Mouse (Mus musculus) small intestine, adult 2 months (tissue): ENCODE results near the gene Abca5. TPM values are rescaled to one million over a fixed set of nuclear protein-coding genes. Genes with fewer than 3 reads are reported as not detected.

Experiments
- H3K27ac ChIP-seq: fragments of 200-500 bp; 2 replicates; pipeline ENCODE4 v1.5.1; 2012; ENCODE audit warnings: low read depth, low read length, control low read depth, inconsistent platforms; ENCODE audit not compliant: insufficient read depth
- H3K27me3 ChIP-seq: fragments of 200-500 bp; 2 replicates; pipeline ENCODE4 v1.6.1; 2012; ENCODE audit warnings: mild to moderate bottlenecking, moderate library complexity, low read length, inconsistent platforms; ENCODE audit not compliant: control insufficient read depth, insufficient read depth
- H3K36me3 ChIP-seq: fragments of 200-500 bp; 2 replicates; pipeline ENCODE4 v1.6.1; 2012; ENCODE audit warnings: mild to moderate bottlenecking, low read length, control low read depth, inconsistent platforms; ENCODE audit not compliant: control insufficient read depth, insufficient read depth
- H3K4me1 ChIP-seq: fragments of 200-500 bp; 2 replicates; pipeline ENCODE4 v1.6.1; 2012; ENCODE audit warnings: low read length, inconsistent platforms, mixed read lengths; ENCODE audit not compliant: control insufficient read depth, insufficient read depth, insufficient read length
- H3K4me3 ChIP-seq: fragments of 200-500 bp; 2 replicates; pipeline ENCODE4 v1.5.1; 2012; ENCODE audit warnings: low read depth, mild to moderate bottlenecking, control low read depth, inconsistent platforms, low read length, moderate library complexity
- CTCF ChIP-seq: fragments of 200-500 bp; IDR thresholded peaks from 2 replicates; pipeline ENCODE4 v1.5.1; 2012; ENCODE audit warnings: low read depth, mild to moderate bottlenecking, control low read depth, inconsistent platforms, low read length, moderate library complexity, mixed read lengths; ENCODE audit not compliant: insufficient replicate concordance, insufficient read length; ENCODE audit errors: extremely low read depth
- POLR2A ChIP-seq: fragments of 200-500 bp; IDR thresholded peaks from 2 replicates; pipeline ENCODE4 v1.6.1; 2012; ENCODE audit warnings: low read depth, mild to moderate bottlenecking, control low read depth, inconsistent platforms, low read length, moderate library complexity
- WGBS: fragments of 180-500 bp; shearing (Covaris S2); methylation state at CpG from one replicate; pipeline ENCODE4 v1.1.7; 2018; 5-methylcytosine and 5-hydroxymethylcytosine counted together
- polyA plus RNA-seq: library from polyadenylated mRNA; depleted of rRNA; stranded (reverse); fragments of >200 nt; gene quantifications from 2 replicates; pipeline ENCODE4 v1.2.3, GENCODE M21; 2012

The Abca5 gene
- polyA plus RNA-seq, 1 experiment = 0.11 TPM

- 76% methylated on average over 9 of the region's 9 CpGs for WGBS
- Histone ChIP-seq H3K36me3 (no peaks in the 10 kb centered on the region), H3K4me1 (no peaks in the 10 kb centered on the region), H3K27me3 (no peaks in the 10 kb centered on the region), H3K4me3 (no peak overlapping the region), H3K27ac (no peak overlapping the region)
- TF ChIP-seq POLR2A (no peak), CTCF (no peak)
Observed at GRCm38 (mm10) chr11:110354261-110354660, 16.7 kb upstream of the Abca5 start.

GRCm38 (mm10) chr11:110348170-110348569, 10.7 kb upstream of the Abca5 start:
- H3K27me3 ChIP-seq = peaks cover 8% of the 10 kb centered on the region; the same call in 1 of the 2 replicates
- WGBS = 55% methylated on average over 2 of the region's 2 CpGs
- TF ChIP-seq POLR2A (no peak), CTCF (no peak)
- no peaks in the 10 kb centered on the region for H3K36me3 ChIP-seq
- H3K27ac ChIP-seq = no peak overlapping the region
- no peaks in the 10 kb centered on the region for H3K4me1 ChIP-seq
- no peak overlapping the region for H3K4me3 ChIP-seq

- TF ChIP-seq POLR2A = no peak
- no peak for TF ChIP-seq CTCF
- Histone ChIP-seq H3K4me3 (no peak overlapping the region), H3K36me3 (no peaks in the 10 kb centered on the region), H3K27ac (no peak overlapping the region), H3K4me1 (no peaks in the 10 kb centered on the region), H3K27me3 (peaks cover 8% of the 10 kb centered on the region; the same call in 1 of the 2 replicates)
- 40% methylated on average over 6 of the region's 6 CpGs for WGBS
Observed at GRCm38 (mm10) chr11:110347768-110348167, 10.3 kb upstream of the Abca5 start.

GRCm38 (mm10) chr11:110336814-110337288, 665 bp downstream of the Abca5 start:
- WGBS = under 1% methylated on average over 18 of the region's 18 CpGs
- Histone ChIP-seq H3K36me3 (no peaks in the 10 kb centered on the region), H3K4me1 (no peaks in the 10 kb centered on the region), H3K27me3 (peaks cover 6% of the 10 kb centered on the region), H3K27ac (no peak overlapping the region), H3K4me3 (peak overlapping the region; percentile 96)
- TF ChIP-seq POLR2A (no peak), CTCF (no peak)

- 66% methylated on average over 6 of the region's 6 CpGs for WGBS
- TF ChIP-seq CTCF = no peak
- TF ChIP-seq POLR2A = no peak
- Histone ChIP-seq H3K36me3 (no peaks in the 10 kb centered on the region), H3K27me3 (peaks cover 3% of the 10 kb centered on the region), H3K27ac (no peak overlapping the region), H3K4me1 (no peaks in the 10 kb centered on the region), H3K4me3 (no peak overlapping the region)
Observed at GRCm38 (mm10) chr11:110330093-110330492, 7.4 kb downstream of the Abca5 start.

GRCm38 (mm10) chr11:110322266-110322665, 15.2 kb downstream of the Abca5 start:
- 87% methylated on average over 8 of the region's 8 CpGs for WGBS
- Histone ChIP-seq H3K27me3 (no peaks in the 10 kb centered on the region), H3K4me3 (no peak overlapping the region), H3K36me3 (no peaks in the 10 kb centered on the region), H3K4me1 (no peaks in the 10 kb centered on the region), H3K27ac (no peak overlapping the region)
- TF ChIP-seq POLR2A = no peak
- TF ChIP-seq CTCF = no peak

DNA sequence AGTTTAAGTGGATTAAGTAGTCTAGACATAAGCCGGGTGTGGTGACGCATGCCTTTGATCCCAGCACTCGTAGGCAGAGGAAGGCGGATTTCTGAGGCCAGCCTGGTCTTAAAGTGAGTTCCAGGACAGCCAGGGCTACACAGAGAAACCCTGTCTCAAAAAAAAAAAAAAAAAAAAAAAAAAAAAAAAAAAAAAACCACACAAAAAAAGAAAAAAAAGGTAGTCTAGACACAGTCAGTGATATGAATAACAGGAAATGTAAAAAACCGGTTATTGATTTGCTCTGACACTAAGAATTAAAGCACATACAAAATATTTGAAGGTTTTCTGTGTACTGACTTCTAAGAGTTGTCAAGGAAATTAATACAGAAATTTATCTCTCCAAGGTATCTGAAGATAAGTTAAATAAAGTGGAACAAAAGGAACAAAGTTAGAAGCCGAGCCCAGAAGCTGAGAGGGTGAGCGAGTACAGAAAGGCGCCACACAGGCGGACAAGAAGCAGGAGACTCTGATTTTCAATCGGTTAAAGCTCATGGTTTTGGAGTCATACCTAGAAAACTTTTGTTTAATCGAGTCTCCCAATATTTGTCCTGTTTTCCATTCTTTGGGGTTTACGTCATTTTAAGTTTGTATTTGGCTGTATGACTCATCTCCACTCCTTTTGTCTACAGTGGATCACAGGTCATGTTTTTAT, 30.9 kb downstream of the Abca5 start:
- TF ChIP-seq CTCF (no peak), POLR2A (no peak)

More for the DNA sequence above, 30.9 kb downstream of the Abca5 start:
- Histone ChIP-seq H3K4me3 (no peak overlapping the region), H3K27ac (no peak overlapping the region), H3K27me3 (no peaks in the 10 kb centered on the region), H3K4me1 (no peaks in the 10 kb centered on the region), H3K36me3 (no peaks in the 10 kb centered on the region)
- 76% methylated on average over 12 of the region's 12 CpGs for WGBS
